Mouse (Mus musculus): Measurements from ENCODE around the gene Lcmt1. TPM values are rescaled to one million over a fixed set of nuclear protein-coding genes. Genes with fewer than 3 reads are reported as not detected.

Lcmt1 gene
- total RNA-seq, 2 experiments from 2014 or later = 79.2 to 89.2 TPM

DNA sequence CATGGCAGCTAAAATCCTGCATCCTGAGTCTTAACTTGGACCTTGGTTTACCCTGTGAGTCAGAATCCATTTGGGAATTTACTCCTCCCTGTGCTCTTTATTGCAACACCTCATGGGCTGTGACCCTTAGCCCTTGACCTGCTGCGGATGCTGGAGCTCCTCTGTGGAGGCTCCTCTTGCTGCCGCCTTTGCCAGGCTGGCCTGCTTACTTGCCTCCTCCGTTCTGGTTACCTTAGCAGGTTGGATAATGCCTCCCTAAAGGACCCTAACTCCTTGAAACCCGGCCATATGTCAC lies 60.8 kb downstream of the Lcmt1 start:
- DNase-seq (ENCODE audit: low spot score in 2 of 2) = no peak
- intact Hi-C loops (cut with DNase I) = no loop called here

DNA sequence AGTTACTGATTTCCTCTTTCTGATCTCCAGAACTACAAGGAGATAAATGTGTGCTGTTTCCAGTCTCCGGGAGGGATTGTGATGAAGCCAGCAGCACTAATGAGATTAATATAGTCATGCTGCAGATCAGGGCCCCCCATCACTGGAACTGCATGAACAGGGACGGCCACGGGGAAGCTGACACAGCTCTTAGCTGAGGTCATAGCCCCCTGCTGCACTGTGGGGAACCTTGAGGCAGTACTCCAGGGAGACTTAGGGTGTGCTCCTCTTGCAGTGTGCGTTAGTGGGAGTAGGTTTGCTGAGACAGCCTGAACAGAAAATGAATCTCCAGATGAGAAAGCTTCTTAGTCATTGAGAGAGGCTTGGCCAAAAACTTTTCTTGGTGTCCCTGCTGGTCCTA lies 61.6 kb downstream of the Lcmt1 start:
- DNase-seq (ENCODE audit: low spot score in 2 of 2) = no peak
- intact Hi-C loops (cut with DNase I) = no loop called here

DNA sequence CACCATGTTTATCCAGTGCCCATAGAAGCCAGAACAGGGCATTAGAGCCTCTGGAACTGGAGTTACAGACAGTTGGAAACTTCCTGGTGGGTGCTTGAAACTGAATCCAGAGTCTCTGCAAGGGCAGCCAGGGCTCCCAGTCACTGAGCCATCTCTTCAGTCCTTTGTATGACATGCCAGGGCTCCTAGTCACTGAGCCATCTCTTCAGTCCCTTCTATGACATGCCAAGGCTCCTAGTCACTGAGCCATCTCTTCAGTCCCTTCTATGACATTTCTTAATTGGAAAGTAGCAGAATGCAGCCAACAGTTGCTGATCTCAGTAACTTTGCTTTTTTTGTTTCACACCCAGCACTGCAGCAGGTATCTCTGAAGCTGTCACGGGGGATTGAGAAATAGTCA lies 72.5 kb downstream of the Lcmt1 start:
- DNase-seq (ENCODE audit: low spot score in 2 of 2) = no peak
- intact Hi-C loops (cut with DNase I) = no loop called here

DNA sequence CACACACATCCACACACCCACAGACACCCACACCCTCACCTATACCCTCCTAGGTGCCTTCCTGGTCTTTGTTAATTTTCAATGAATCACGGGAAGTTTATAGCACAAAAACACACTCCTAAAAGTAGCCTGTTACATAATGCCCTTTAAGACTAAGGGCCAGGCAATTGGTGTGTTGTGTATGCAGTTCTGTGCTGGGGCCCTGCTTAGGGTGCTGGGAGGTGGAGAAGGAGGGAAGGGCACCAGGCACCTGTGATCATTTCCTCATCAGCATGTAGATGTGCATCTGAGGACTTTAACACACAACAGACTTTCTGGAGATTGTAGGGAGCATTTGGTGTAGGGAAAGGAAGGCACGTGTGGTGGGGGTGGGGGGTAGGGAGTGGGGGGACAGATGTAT lies 79.2 kb downstream of the Lcmt1 start:
- intact Hi-C loops (cut with DNase I) = no loop called here
- DNase-seq (ENCODE audit: low spot score in 2 of 2) = no peak

DNA sequence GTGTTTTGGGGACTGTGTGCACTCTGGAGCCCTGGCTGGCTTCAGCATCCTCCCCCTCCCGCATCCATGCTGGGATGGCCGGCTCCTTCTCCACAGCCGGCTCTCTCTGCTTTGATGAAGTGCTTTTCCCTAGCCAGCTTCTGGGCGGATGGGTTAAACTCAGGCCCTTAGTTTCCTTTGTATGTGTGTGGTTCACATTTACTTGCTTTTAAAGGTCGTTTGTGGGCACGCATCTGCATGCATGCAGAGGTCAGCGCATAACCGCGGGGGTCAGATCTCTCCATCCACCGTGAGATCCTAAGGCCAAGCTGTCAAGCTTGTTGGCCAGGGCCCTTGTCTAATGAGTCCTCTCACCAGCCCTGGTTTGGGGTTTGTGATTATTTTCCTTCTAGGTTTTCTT lies 80.1 kb downstream of the Lcmt1 start:
- DNase-seq (ENCODE audit: low spot score in 2 of 2) = no peak
- intact Hi-C loops (cut with DNase I) = no loop called here

DNA sequence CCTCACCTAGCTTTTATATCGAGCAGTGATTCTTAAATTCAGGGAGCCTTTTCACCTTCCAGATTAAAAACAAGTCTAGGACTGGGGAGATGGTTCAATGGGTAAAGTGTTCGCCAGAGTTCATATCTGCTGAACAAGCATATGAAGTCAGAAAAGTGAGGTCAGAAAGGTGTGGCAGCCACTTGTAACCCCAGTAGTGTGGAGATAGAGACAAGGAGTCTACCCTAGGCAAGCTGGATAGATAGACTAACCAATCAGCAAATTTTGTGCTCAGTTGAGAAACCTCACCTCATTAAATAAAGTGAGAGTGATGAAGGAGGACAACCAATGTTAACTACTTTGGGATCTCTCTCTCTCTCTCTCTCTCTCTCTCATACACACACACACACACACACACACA lies 80.9 kb downstream of the Lcmt1 start:
- intact Hi-C loops (cut with DNase I) = no loop called here
- no peak for DNase-seq (ENCODE audit: low spot score in 2 of 2)

DNA sequence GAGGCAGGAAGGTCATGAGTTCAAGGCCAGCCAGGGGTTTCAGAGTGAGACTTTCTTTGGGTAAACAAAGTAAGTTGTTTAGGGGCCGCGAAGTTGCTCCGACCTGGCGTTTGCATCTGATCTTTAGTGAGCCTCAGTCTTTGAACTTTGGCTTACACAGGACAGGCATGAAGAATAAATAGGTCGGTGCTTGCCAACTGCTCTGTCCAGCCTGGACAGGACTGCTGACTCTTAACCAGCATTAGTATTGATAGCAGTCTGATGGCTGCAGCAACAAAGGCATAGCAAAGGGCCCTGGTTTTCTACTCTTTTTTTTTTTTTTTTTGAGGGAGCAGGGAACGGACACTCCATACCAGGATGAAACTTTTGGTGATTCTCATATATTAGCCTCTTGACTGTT lies 83.0 kb downstream of the Lcmt1 start:
- intact Hi-C loops (cut with DNase I) = no loop called here
- no peak for DNase-seq (ENCODE audit: low spot score in 2 of 2)

DNA sequence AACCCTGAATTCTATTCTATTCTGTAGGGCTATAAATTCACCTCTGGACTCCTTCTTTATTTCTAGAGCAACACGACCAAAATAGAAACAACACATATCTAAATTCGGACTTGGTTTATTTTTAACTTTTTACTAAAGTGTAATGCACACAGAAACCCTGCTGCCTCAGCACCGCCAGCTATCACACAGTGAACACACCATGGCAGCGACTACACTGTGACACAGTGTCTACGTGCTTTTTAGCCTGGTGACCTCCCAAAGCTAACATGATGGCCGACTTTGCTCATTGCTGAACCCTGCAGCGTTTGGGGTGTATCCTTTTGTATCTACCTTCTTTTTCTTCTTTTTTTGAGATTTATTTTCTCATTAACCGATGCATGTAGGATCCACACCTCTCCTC lies 83.5 kb downstream of the Lcmt1 start:
- intact Hi-C loops (cut with DNase I) = no loop called here
- no peak for DNase-seq (ENCODE audit: low spot score in 2 of 2)

DNA sequence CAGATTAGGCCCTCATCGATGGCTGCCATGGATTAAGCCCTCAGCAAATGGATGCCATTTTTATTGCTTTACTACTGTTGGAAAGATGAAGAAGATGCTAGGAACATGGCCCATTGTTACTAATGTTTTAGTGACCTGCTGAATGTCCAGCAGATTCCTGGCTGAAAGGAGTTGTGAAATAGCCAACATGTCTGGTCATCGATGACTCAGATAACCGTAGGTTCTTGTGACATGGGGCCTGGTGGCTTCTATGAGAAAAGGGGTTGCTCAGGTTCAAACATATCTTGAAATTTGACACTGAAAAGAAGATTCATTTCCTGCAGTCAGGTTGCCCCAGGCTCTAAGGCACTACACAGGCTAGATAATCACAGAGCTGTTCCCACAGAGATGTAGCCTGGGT lies 85.5 kb downstream of the Lcmt1 start:
- DNase-seq (ENCODE audit: low spot score in 2 of 2) = no peak
- intact Hi-C loops (cut with DNase I) = no loop called here

DNA sequence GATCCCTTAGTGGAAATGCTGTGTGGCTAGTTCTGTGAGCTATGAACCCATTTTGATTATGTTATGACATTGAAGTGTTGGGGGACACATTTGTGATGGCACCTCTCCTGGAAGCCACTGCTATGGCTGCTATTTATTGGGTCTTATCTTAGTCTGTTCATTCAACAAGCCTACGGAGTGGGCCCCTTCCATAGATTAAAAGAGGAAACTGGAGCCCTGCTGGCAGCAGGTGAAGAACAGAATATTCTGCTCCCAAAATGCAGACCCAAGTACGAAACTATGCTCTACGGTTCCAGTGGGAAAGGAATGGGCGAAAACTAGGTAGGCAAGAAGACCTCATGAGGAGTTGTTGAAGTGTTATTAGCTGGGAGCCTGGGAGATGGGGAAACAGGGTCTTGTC lies 88.7 kb downstream of the Lcmt1 start:
- intact Hi-C loops (cut with DNase I) = no loop called here
- DNase-seq (ENCODE audit: low spot score in 2 of 2) = no peak

DNA sequence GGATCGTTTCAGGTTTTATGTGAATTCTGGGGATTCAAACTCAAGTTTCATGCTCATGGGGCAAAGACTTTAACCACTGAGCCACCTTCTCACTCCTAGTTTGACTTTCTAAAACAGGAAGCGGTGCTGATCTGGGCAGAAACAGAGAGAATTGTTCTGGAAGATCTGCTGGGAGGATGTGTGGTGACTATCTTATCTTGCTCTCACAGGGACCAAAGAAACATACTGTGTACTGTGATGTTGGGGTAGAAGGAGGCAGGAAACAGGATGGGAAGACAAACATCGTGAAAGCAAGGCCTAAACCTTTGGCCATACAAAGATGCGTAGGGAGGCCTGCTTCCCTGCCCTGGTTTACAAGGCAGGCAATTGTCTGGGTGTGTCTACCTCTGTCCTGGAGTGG lies 89.7 kb downstream of the Lcmt1 start:
- intact Hi-C loops (cut with DNase I) = no loop called here
- no peak for DNase-seq (ENCODE audit: low spot score in 2 of 2)

DNA sequence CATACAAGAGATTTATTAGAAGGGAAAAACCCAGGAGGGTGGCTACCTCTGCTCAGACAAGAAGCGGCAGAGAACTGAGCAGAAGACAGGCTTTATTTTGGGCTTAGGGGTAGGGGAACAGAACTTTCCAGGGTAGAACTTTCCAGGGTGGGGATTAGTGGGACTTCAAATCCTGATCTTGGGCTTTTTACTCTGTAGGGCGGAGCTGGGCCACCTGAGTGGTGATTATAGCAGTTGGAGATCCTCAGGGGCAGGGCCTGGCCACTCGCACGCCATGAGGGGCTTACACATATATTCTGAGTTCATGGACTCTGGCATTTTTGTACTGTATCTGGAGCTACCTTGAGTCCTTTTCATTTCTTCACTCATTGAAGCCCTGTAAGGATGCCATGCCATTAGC lies 91.7 kb downstream of the Lcmt1 start:
- no peak for DNase-seq (ENCODE audit: low spot score in 2 of 2)
- intact Hi-C loops (cut with DNase I) = loop anchor here (10.0 kb wide), 1 partner anchor 517 kb away; no protein-coding TSS in a partner anchor

DNA sequence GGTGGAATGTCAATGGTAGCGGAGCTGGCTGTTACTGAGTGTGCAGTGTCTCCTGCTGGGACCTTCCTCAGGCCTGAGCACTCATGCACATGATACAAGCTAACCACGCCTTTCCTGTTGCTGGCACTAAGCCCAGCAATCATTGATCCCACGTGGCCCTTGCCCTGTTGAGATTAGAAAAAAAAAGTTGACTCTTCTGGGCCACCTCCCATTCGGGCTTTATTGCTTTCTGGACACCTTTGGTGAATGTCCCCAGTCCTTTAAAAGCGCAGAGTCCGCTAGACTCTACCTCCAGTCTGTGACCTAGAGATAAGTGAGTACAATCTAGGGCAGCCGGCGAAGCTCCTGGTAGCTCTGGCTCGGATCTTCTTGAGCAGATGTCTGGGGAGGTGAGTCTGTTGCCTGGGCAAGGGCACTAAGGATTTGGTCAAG lies 92.5 kb downstream of the Lcmt1 start, which contains the start of gene Aqp8:
Gene Aqp8 (plus strand): TSS at position 222 of the 432 bp plus-strand sequence.
- intact Hi-C loops (cut with DNase I) = loop anchor here (10.0 kb wide), 1 partner anchor 517 kb away; no protein-coding TSS in a partner anchor
- no peak for DNase-seq (ENCODE audit: low spot score in 2 of 2)

DNA sequence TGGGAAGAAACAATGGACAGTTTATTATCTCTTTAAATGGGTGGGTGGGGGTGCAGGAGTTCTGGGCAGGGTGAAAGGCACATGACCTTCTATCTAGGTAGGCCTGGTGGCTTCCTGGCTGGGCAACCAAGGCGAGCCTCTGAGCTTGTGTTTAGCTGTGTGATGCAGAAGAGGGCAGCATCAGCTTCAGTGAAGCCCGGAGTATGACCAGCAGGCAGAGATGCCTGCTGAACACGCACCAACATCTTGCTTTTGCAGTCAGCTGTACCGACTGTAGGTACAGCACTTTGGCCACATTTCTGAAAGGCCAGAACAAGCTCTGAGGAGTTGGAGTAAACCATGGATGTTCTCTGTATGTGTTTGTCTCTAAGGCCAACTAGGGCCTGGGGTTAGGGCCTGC lies 94.0 kb downstream of the Lcmt1 start:
- intact Hi-C loops (cut with DNase I) = loop anchor here (10.0 kb wide), 1 partner anchor 519 kb away; no protein-coding TSS in a partner anchor
- DNase-seq (ENCODE audit: low spot score in 2 of 2) = no peak

DNA sequence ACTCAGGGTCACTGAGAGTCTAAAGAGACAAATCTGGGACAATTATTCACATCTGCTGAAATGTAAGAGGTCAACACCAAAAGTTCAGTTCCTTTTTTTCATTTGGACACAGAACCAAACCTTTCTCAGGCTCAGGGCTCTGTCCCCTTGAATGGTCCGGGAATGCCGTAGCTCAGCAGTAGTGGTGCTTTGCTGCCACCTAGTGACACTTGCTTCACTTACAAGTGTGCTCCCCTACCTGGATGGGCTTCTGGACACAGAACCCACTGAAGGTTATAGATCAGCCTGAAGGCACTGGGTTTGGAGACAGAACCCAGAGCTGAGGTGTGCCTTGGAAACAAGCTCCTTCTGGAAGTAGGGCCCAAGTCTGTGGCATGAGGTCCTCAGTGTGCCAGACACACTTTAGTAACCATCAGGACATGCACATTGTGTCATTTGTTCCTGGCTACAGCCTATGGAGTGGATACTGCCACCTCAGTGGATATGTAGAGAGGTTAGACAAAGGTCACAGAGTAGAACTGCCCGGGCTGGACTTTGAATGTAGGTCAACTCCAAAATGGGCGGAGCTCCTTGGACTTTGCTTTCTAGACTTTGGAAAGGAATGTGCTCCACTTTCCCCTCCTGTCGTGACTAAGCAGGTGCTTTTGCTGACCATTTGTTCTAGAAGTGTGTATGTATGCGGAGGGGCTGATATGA lies 96.3 kb downstream of the Lcmt1 start:
- intact Hi-C loops (cut with DNase I) = loop anchor here (2.0 to 10.0 kb wide), 4 partner anchors 67 to 521 kb away; no protein-coding TSS in a partner anchor
- DNase-seq (ENCODE audit: low spot score in 2 of 2) = peak; percentile 29 to 55

DNA sequence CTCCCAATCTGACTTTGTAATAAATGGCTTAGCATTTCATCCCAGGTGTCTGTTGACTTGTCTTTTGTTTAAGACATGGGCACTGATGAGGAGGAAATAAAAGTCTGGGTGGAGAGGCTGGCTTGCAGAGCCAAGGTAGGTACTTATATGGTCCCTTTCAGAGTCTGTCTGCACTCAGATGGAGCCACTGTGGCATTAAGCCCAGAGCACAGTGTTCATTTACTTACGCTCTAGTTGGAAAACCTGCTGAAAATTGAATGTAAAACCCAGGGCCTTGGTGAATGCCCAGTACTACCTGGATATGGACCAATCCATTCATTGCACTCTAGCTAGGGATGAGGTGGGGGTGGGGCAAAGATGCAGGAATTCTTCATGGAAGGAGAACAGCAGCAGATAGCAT lies 98.4 kb downstream of the Lcmt1 start:
- DNase-seq (ENCODE audit: low spot score in 2 of 2) = no peak
- intact Hi-C loops (cut with DNase I) = loop anchor here (5.0 to 10.0 kb wide), 2 partner anchors 451 to 523 kb away; no protein-coding TSS in a partner anchor

Other genes with a start within 250 kb of the Lcmt1 start
- 10 to 100 TPM; 43.5 to 59.0 TPM for gene Tnrc6a, start 245.9 kb upstream of the Lcmt1 start, total RNA-seq (2021)
- gene Slc5a11, start 155.0 kb upstream of the Lcmt1 start, total RNA-seq (2021) = 1 to 10 TPM in 1 of 2 experiments, under 1 TPM in 1; 0.82 to 1.1 TPM
- gene Arhgap17, start 131 bp downstream of the Lcmt1 start, total RNA-seq (2021) = 10 to 100 TPM; 11.6 to 18.0 TPM
- gene Aqp8, start 92.5 kb downstream of the Lcmt1 start, total RNA-seq (2021) = not detected
- gene Zkscan2, start 130.7 kb downstream of the Lcmt1 start, total RNA-seq (2021) = 10 to 100 TPM; 16.4 to 24.7 TPM